Mouse (Mus musculus) urinary bladder, postnatal 36 days (tissue): ENCODE measurements around the gene Smarcad1.

ENCODE experiments used
- DNase-seq, 2 experiments: peaks; one replicate each; pipeline ENCODE4 v3.0.0; 2022; ENCODE audit warnings: low spot score in 2 of 2, mixed read lengths in 1 of 2

Gene Smarcad1

GRCm38 (mm10) chr6:65079139-65079538, 36.8 kb downstream of the Smarcad1 start:
- no peak for DNase-seq

GRCm38 (mm10) chr6:65114902-65115301, 72.5 kb downstream of the Smarcad1 start:
- no peak for DNase-seq

DNA sequence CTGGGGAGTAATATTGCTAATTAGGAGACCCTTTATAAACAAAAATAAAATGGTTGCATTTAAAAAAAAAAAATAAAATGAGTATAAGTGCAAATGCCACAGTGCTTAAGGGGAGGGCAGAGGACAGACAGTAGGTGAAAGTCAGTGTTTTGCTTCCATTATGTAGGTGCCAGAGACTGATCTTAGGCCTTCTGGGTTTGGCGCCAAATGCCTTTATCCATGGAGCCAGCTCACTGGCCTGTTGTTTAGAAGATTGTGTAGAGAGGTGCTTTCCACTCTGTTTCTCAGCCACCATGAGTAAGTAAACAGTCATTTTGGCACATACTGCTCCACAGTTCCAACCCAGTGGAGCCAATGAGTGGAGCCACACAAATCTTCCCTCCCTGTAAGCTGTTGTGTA, 75.2 kb downstream of the Smarcad1 start:
- DNase-seq = no peak

DNA sequence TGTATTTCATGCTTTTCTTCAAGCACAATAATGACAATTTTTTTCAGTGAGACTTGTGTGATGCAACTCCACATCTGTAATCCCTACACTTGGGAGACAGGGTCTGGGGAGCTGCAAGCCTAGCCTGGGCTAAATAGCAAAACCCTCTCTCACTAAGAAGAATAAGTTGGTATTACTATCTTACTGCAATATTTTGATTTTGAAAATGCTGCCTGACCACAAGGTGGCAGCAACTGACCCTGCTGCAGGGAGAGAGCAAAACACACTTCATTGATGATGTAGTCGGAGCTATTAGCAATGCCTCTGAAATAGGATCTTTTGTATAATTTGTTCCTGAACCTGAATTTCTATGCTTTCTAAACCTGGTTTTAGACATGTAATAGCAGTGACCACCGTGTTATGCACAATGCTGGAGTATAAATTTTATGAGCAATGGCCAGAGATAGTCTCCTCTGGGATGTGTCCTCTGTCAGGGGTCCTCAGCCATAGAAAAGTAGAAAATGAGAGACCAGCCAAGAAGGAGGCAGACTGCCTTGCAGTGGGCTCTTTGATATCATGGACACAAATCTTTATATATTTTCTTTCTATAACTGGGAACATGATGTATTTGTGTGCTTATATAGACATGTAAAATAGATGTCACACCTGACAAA, 83.8 kb downstream of the Smarcad1 start:
- DNase-seq = peak; percentile 13 to 15

GRCm38 (mm10) chr6:65132376-65132775, 90.0 kb downstream of the Smarcad1 start:
- DNase-seq = no peak

DNA sequence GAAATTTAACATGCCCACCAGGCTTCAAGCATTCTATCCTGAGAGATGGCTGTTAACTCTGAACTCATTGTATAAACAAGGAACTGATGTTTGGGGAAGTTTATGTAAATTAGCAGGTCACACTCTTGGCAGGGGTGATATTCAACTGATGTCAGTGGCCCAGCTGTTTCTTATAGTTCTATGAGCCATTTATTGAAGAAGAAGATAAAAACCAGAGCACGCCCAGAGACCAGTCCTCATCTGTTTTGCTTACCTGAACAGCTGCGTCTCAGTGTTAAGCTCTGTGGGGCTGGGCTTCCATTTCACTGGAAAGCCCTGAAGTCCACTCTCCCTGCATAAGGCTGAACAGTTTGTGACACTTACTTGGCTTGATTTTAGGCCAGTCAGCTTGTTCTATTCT, 95.4 kb downstream of the Smarcad1 start:
- no peak for DNase-seq

GRCm38 (mm10) chr6:65138243-65138642, 95.9 kb downstream of the Smarcad1 start:
- no peak for DNase-seq

DNA sequence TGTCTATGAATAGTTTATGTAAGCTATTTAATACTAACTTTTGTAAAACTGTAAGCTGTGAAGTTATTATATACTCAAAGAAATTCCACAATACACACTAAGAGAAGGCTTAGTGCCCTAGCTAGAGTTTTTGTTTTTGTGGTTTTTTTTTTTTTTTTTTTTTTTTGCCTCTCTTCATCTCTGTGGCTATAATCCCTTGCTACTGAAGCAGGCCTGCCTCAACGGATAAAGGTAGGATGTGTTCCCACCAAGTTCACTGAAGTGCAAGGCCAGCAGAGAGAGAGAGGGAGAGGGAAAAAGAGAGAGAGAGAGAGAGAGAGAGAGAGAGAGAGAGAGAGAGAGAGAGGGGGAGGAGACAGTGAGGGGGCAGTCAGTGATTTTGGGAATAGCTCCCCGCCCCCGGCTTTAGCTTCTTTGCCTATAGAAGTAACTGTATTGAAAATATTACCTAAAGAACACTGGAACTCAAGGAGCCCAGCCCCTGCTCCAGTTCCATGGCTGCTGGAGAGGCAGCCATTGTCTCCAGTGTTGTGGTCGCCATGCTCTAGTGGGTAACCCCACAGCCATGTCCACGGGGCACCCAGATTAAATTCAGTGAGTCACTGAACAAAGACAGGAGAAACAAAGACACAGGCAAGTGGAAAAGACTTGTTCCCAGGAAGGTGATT, 97.8 kb downstream of the Smarcad1 start:
- no peak for DNase-seq

DNA sequence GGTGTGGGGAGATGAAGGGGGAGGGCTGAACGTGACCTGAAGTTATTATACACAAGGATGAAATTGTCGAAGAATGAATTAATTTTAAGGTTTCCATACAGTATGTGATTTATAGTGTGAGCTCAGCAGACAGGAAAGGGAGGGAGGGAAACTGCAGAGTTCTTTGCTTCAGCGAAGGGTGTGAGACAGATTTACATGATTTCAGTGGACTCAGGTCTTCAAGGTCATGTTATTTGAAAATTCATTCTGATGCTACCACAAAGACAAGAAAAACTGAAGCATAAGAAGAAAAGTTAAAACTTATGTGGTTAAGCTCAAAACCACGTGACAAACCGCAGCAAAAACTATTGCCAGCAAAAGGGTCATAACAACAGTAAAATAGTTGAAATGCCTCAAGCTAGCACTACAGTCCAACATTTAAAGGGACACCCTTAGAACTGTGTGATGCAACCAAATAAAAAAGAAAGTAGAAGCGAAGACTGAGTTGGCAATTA, 98.4 kb downstream of the Smarcad1 start:
- DNase-seq = no peak

DNA sequence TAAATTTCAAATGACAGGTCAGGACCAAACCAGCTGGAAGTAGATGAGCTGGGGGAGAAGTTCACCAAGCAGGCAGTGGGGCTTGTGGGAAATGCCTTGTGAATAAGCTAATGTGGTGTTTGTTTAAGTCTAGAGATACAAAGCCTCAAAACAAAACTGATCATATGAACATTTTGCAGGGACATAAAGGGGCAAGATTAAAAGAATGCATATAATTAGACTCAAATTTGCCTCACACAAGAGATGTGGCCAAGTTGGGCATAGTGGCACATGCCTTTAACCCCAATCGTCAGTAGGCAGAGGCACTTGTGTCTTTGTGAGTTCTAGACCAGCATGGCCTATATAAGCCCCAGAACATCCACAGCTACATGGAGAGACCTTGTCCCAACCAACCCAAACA, 99.9 kb downstream of the Smarcad1 start:
- no peak for DNase-seq

DNA sequence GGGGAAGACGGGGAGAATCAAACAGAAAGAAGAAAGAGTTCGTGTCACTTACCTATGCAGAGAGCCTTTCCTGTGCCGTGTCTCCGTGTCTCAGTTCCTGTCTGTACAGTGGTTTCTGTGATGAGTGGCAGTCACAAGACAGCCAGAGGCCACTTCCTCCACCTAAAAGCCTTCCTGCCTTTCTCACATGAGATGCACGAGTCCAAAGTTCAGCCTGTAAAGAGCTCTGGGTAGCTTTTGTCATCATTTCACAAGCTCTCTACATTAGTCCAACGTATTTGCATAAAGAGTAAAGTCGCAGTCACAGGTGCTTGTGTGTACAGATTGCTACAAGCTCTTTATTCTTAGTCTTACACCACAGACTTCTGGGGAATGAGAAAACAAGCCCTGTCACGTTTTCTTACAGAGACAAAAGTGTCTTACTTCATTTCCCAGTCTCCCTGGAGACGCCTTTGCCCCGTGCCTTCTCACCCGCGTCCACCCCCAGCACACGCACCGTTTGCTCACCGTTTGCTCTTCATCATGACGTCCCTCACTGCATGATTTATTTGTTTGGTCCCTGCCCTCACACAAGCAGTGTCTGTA, 102.3 kb downstream of the Smarcad1 start, which contains the start of gene Hpgds:
Gene Hpgds, minus strand, starts transcription at position 288 of the 585 bp plus-strand sequence.
- no peak for DNase-seq

GRCm38 (mm10) chr6:65146363-65146762, 104.0 kb downstream of the Smarcad1 start:
- DNase-seq = no peak

DNA sequence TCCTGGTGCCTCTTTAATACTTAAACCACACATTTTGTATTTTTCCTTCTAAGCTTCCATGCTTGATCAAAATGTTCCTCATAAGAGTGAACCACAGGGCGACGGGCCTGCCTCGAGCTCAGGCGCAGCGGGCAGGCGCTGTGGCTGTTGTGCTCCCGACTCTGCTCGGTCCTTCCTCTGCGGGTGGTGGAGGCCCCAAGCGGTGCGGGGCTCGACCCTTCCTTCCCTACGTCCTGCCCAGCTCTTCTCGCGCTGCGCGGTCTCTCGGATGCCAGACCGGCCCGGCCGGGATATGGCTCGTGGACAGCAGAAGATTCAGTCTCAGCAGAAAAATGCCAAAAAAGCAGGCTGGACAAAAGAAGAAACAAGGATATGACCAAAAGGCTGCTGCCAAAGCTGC, 108.3 kb downstream of the Smarcad1 start:
- DNase-seq = no peak

DNA sequence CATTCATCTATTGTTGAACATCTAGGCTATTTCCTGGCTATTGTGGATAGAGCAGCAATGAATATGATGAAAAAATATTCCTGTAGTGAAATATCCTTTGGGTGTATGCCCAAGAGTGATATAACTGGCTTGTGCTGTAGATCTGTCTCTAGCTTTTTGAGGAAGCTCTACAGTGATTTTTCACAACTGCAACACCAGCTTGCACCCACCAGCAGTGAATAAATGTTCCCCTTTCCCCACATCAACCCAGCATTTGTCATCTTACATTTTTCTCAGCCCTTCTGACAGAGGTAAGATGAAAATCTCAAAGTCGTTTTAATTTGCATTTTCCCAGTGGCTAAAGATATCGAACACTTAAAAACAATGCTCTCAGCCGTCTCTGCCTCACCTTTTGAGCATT, 111.2 kb downstream of the Smarcad1 start:
- no peak for DNase-seq

DNA sequence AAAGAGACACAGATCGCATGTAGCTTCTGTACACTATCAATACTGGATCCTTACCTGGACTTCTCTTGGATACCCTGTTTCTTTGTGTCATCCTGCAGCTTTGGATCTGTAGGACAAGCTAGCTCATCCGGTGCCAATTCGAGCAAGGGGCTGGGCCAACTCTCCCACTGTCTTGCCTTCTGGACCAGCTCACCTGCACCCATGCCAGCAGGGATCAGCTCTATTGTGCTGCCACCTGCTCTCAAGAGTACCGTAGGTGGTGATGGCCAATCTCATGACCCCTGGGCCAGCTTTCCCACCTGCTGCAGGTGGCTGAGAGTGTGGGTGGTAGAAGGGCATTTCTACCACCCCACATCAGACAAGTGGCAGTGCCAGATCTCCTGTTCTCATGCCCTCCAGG, 114.7 kb downstream of the Smarcad1 start:
- DNase-seq = no peak

GRCm38 (mm10) chr6:65159381-65159942, 117.1 kb downstream of the Smarcad1 start:
- DNase-seq = no peak

DNA sequence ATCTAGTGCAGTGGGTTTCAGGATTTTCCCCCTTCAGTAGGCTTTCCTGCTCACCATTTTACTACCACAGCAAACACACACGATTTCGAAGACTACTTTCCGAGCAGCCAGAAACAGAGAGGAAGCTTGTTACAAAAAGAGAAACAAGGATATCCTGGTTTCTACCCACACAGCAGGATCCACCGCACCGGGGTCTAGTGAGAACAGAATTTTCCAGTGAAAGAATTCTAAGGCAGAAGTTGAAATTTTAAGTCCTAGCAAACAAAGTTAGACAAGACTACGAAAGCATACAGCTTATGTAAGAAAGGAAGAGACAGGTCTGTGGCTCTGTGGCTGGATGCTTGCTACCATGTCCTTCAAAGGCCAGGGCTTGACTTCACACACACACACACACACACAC, 121.8 kb downstream of the Smarcad1 start:
- DNase-seq = no peak

DNA sequence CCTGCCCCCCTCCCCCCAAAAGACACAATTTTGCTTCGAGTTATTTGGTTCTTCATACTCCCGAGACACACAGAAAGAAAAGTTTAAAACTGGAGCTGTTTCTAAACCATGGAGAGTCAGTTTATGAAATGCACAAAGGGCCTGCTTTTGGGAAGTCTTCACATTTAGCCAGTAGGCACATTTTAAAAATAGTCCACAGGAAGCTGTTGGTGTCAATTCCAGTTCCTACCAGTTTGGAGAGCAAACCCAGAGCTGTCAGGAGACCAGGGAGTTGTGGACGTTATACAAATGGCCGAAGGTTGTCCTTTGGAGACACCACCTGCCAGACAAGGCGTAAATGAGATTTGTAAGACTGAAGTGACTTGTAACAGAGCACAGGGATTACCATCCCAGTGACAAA, 122.6 kb downstream of the Smarcad1 start:
- DNase-seq = no peak
